Mouse (Mus musculus) megakaryocyte progenitor cell, adult 5-6 weeks (primary cell): ENCODE results near the gene Adarb2. TPM values are rescaled to one million over a fixed set of nuclear protein-coding genes. Genes with fewer than 3 reads are reported as not detected.
A peak's percentile ranks its signal among the peaks of the same experiment; 100 is the strongest.

Source experiments
- ATAC-seq: replicated peaks from 2 replicates; pipeline ENCODE4 v1.8.0; 2016; ENCODE audit warnings: mild to moderate bottlenecking, moderate TSS enrichment, inconsistent platforms; ENCODE audit not compliant: poor library complexity
- total RNA-seq, 2 experiments: library from RNA; stranded (forward) in 1 of 2; stranded (reverse) in 1 of 2; fragments of 157-497, 149-512 nt in 1 of 2; fragments of 200-1000 nt in 1 of 2; gene quantifications; 2 replicates each; pipeline versions ENCODE4 v1.2.3 to v1.2.4; 2015 to 2017

Adarb2 gene
- total RNA-seq, 2 experiments from 2014 or later = not detected

GRCm38 (mm10) chr13:8366087-8366486 lies 163.4 kb downstream of the Adarb2 start:
- no peak for ATAC-seq

- no peak for ATAC-seq
These were observed 167.3 kb downstream of the Adarb2 start for GRCm38 (mm10) chr13:8369868-8370387.

GRCm38 (mm10) chr13:8388541-8388940 lies 185.9 kb downstream of the Adarb2 start:
- ATAC-seq = no peak

GRCm38 (mm10) chr13:8400265-8401041 lies 197.8 kb downstream of the Adarb2 start:
- peak; percentile 95 for ATAC-seq

GRCm38 (mm10) chr13:8402324-8402873 lies 199.7 kb downstream of the Adarb2 start:
- no peak for ATAC-seq

- no peak for ATAC-seq
These were observed 203.4 kb downstream of the Adarb2 start for GRCm38 (mm10) chr13:8406020-8406419.

- ATAC-seq = no peak
These were observed 208.0 kb downstream of the Adarb2 start for GRCm38 (mm10) chr13:8410353-8411318.

- no peak for ATAC-seq
These were observed 221.5 kb downstream of the Adarb2 start for GRCm38 (mm10) chr13:8424019-8424719.

GRCm38 (mm10) chr13:8439188-8439835 lies 236.6 kb downstream of the Adarb2 start:
- no peak for ATAC-seq

GRCm38 (mm10) chr13:8445415-8445814 lies 242.7 kb downstream of the Adarb2 start:
- peak; percentile 84 for ATAC-seq

GRCm38 (mm10) chr13:8448192-8448879 lies 245.7 kb downstream of the Adarb2 start:
- ATAC-seq = no peak

GRCm38 (mm10) chr13:8451581-8451980 lies 248.9 kb downstream of the Adarb2 start:
- ATAC-seq = no peak

GRCm38 (mm10) chr13:8456886-8457285 lies 254.2 kb downstream of the Adarb2 start:
- peak; percentile 96 for ATAC-seq

- ATAC-seq = no peak
These were observed 255.2 kb downstream of the Adarb2 start for GRCm38 (mm10) chr13:8457831-8458230.

- no peak for ATAC-seq
These were observed 265.1 kb downstream of the Adarb2 start for GRCm38 (mm10) chr13:8467591-8468366.

GRCm38 (mm10) chr13:8476237-8476636 lies 273.6 kb downstream of the Adarb2 start:
- ATAC-seq = no peak

GRCm38 (mm10) chr13:8478731-8479130 lies 276.1 kb downstream of the Adarb2 start:
- no peak for ATAC-seq

- ATAC-seq = no peak
These were observed 277.3 kb downstream of the Adarb2 start for GRCm38 (mm10) chr13:8479970-8480369.

- no peak for ATAC-seq
These were observed 278.7 kb downstream of the Adarb2 start for GRCm38 (mm10) chr13:8481347-8481746.
